Mouse (Mus musculus) bone marrow, adult 2 months (tissue): ENCODE results near the gene Tcf12.

ENCODE experiments used
- CTCF ChIP-seq: fragments of 200-500 bp; IDR thresholded peaks from 2 replicates; pipeline ENCODE4 v1.5.1; 2011; ENCODE audit warnings: low read length, control low read depth; ENCODE audit not compliant: control insufficient read depth, insufficient read depth
- POLR2A ChIP-seq: fragments of 200-500 bp; IDR thresholded peaks from 2 replicates; pipeline ENCODE4 v1.6.1; 2011; ENCODE audit warnings: low read depth, mild to moderate bottlenecking, control low read depth, low read length, borderline replicate concordance; ENCODE audit not compliant: control insufficient read depth

GRCm38 (mm10) chr9:71879415-71879814, 232.3 kb downstream of the Tcf12 start:
- TF ChIP-seq POLR2A, result no peak
- TF ChIP-seq CTCF, result no peak
